Mouse (Mus musculus): ENCODE results near the gene Gm20388. TPM values are rescaled to one million over a fixed set of nuclear protein-coding genes. Genes with fewer than 3 reads are reported as not detected.

Gm20388 gene
- polyA plus RNA-seq, 1 experiment from 2014 or later, result not detected

DNA sequence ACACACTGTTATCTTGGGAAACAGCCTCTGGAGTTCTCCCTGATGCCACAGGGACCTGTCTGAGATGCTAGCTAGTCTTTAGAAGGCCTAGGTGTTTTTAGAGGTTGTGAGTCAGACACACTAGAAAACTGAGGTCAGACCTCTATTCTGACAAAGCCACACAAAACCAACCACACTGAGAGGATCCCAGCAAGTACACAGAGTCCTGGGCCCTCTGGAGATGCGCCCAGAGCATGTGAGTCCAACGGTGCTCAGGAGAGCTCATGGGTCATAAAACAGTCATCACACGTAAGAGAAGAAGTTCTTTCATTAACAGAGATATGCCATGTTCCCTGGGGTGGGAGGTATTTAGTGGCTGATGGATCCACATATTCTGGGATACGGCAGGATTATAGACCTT lies 1009.9 kb downstream of the Gm20388 start:
- no peak for ATAC-seq (ENCODE audit: low read depth)
- no peaks in the 10 kb centered on the region; the same call in 1 of the 2 replicates for H3K27me3 ChIP-seq (ENCODE audit: control insufficient read depth, insufficient read depth, low read depth, low read length)
- H3K4me1 ChIP-seq (replicated peaks; ENCODE audit: control insufficient read depth, insufficient read depth, low read length), result peaks cover 7% of the 10 kb centered on the region; the same call in 1 of the 2 replicates

DNA sequence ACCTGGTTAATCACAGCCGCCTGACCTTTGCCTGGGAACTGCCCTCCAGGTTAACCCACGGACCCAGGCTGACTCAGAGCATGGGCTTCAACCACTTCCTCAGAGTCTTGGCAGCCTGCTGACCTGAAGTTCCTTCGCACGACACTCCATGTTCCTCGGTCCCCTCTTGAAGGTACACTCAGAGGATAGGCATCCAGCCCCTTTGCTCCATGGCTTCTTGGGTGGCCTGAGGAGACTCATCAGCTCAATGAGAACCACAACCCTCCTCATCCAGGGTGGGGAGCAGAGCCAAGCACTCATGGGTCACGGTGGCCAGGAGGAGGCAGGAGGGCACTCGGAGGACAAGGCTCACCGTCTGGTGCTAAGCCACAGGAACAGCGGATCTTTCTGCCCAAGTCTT lies 1015.6 kb downstream of the Gm20388 start:
- H3K4me3 ChIP-seq (ENCODE audit: low read length), result no peak overlapping the region
- no peak overlapping the region for H3K27ac ChIP-seq (ENCODE audit: low read length)
- 75% methylated on average over 9 of the region's 9 CpGs for WGBS
- no peaks in the 10 kb centered on the region for H3K36me3 ChIP-seq (ENCODE audit: control insufficient read depth, insufficient read depth, low read length)
- no peaks in the 10 kb centered on the region; the same call in 1 of the 2 replicates for H3K27me3 ChIP-seq (ENCODE audit: control insufficient read depth, insufficient read depth, low read depth, low read length)
- no peak overlapping the region for H3K4me2 ChIP-seq (ENCODE audit: low read depth, low read length)
- H3K4me1 ChIP-seq (replicated peaks; ENCODE audit: control insufficient read depth, insufficient read depth, low read length), result no peaks in the 10 kb centered on the region
- H3K9ac ChIP-seq (ENCODE audit: low read length), result no peak overlapping the region
- ATAC-seq (ENCODE audit: low read depth), result no peak
- H3K9me3 ChIP-seq (ENCODE audit: control insufficient read depth, low read length), result no peaks in the 10 kb centered on the region

More for the DNA sequence above, 1009.9 kb downstream of the Gm20388 start:
- no peak overlapping the region for H3K9ac ChIP-seq (ENCODE audit: low read length)
- H3K4me3 ChIP-seq (ENCODE audit: low read length), result no peak overlapping the region
- H3K4me2 ChIP-seq (ENCODE audit: low read depth, low read length), result no peak overlapping the region
- H3K9me3 ChIP-seq (ENCODE audit: control insufficient read depth, low read length), result no peaks in the 10 kb centered on the region
- H3K27ac ChIP-seq (ENCODE audit: low read length), result no peak overlapping the region
- H3K36me3 ChIP-seq (ENCODE audit: control insufficient read depth, insufficient read depth, low read length), result no peaks in the 10 kb centered on the region
- WGBS, result 87% methylated on average over 4 of the region's 4 CpGs

DNA sequence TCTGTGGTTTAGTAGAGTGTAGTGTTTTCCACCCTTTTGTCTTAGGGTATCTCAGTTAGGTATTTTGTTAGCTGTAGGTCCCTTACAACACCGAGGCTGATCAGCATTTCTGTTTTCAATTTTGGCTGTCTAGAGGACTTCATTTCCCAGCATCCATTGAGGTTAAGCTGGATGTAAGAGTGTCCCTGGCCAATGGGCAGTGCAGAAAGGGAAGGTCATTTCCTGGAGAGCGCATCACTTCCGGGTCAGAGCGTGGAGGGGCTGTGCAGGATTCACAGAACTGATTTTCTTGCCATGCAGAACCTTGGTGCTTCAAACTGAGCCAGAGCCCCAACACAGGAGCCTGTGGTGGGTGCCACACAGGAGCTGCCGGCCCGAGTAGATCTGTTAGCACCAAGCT lies 1017.4 kb downstream of the Gm20388 start:
- ATAC-seq (ENCODE audit: low read depth), result no peak
- Histone ChIP-seq H3K36me3 (ENCODE audit: control insufficient read depth, insufficient read depth, low read length) (no peaks in the 10 kb centered on the region), H3K4me3 (ENCODE audit: low read length) (no peak overlapping the region), H3K27ac (ENCODE audit: low read length) (no peak overlapping the region), H3K27me3 (ENCODE audit: control insufficient read depth, insufficient read depth, low read depth, low read length) (no peaks in the 10 kb centered on the region), H3K4me1 (replicated peaks; ENCODE audit: control insufficient read depth, insufficient read depth, low read length) (peaks cover 2% of the 10 kb centered on the region; the same call in 1 of the 2 replicates), H3K9me3 (ENCODE audit: control insufficient read depth, low read length) (no peaks in the 10 kb centered on the region), H3K4me2 (ENCODE audit: low read depth, low read length) (no peak overlapping the region), H3K9ac (ENCODE audit: low read length) (no peak overlapping the region)
- WGBS, result 80% methylated on average over 6 of the region's 6 CpGs

DNA sequence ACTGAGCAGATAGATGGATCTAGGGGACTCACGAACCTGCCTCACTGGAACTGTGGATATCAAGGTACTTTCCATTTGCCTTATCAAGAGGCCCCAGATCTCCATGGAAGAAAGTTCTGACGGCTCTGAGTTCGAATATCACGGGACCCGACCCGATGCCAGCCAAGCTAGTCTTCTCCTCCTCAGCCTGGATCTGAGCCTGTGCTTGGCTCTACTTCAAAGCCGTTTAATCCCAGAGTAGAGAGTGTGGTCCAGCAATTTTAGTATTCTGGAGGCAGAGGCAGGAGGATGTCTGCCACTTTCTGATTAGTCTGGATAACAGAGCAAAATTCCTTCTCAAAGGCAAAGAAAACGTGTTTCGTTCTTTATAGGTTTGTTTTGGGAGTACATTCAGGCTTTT lies 1024.0 kb downstream of the Gm20388 start:
- no peak for ATAC-seq (ENCODE audit: low read depth)
- Histone ChIP-seq H3K9me3 (ENCODE audit: control insufficient read depth, low read length) (no peaks in the 10 kb centered on the region), H3K36me3 (ENCODE audit: control insufficient read depth, insufficient read depth, low read length) (no peaks in the 10 kb centered on the region), H3K4me1 (replicated peaks; ENCODE audit: control insufficient read depth, insufficient read depth, low read length) (peaks cover 5% of the 10 kb centered on the region; the same call in 1 of the 2 replicates), H3K27me3 (ENCODE audit: control insufficient read depth, insufficient read depth, low read depth, low read length) (no peaks in the 10 kb centered on the region; the same call in 1 of the 2 replicates), H3K9ac (ENCODE audit: low read length) (no peak overlapping the region), H3K4me2 (ENCODE audit: low read depth, low read length) (no peak overlapping the region), H3K27ac (ENCODE audit: low read length) (no peak overlapping the region), H3K4me3 (ENCODE audit: low read length) (no peak overlapping the region)
- WGBS, result 89% methylated on average over 9 of the region's 9 CpGs

DNA sequence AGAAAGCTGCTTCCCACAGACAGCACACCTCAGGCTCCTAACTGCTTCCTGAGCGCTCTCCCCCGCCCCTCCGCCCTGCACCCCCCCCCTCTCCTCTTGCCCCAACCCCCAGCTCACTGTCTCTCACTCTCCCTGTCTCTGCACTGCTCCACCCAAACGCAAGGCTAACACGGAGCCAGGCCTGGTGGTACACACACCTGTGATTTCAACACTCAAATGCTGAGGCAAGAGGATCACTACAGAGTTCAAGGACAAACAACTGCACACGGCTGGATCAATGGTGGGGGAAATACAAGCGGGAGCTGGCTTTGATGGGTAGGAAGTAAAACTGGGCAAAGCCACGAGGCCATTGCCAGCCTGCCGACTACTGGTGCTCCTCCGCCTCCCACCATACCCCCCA lies 1026.0 kb downstream of the Gm20388 start:
- no peak for ATAC-seq (ENCODE audit: low read depth)
- Histone ChIP-seq H3K4me2 (ENCODE audit: low read depth, low read length) (no peak overlapping the region), H3K4me1 (replicated peaks; ENCODE audit: control insufficient read depth, insufficient read depth, low read length) (peaks cover 8% of the 10 kb centered on the region), H3K4me3 (ENCODE audit: low read length) (no peak overlapping the region), H3K27me3 (ENCODE audit: control insufficient read depth, insufficient read depth, low read depth, low read length) (no peaks in the 10 kb centered on the region; the same call in 1 of the 2 replicates), H3K9ac (ENCODE audit: low read length) (no peak overlapping the region), H3K36me3 (ENCODE audit: control insufficient read depth, insufficient read depth, low read length) (no peaks in the 10 kb centered on the region), H3K9me3 (ENCODE audit: control insufficient read depth, low read length) (no peaks in the 10 kb centered on the region), H3K27ac (ENCODE audit: low read length) (no peak overlapping the region)
- WGBS, result 40% methylated on average over 8 of the region's 10 CpGs

DNA sequence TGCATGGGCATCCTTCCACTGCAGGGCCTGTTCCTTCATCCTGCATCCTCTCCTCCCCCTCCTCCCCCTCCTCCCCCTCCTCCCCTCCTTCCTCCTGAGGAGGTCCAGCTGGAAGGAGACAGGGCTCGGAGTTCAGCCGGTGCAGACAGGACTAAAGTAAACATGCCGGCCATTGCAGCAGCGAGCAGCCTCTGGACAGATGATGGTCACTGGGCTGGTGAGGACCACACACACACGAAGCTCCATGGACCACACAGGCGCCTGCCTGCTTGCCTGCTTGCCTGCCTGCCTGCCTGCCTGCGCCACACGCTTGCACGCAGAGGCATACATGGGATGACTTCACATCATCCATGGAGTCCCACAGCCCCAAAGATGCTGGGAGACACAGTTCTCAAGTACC lies 1026.8 kb downstream of the Gm20388 start:
- H3K27ac ChIP-seq (ENCODE audit: low read length), result no peak overlapping the region

DNA sequence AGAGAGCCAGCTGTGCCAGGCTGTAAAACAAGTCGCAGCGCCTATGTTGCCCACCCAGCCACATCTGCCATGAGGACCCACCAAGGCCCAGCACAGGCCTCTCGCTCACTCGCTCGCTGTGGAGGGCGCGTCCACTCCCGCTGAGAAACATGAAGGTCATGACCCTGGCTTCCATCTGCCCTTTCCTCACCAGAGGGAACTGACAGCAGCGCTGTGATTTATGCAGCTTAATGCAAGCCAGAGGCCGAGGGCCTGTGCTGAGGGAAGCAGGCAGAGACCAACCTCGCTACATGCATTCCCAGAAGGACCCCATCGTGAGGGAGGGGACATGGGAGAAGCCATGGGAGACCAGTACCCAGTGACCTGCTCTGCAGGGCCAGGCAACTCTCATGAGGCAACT lies 1029.6 kb downstream of the Gm20388 start:
- H3K9me3 ChIP-seq (ENCODE audit: control insufficient read depth, low read length), result no peaks in the 10 kb centered on the region
- H3K27me3 ChIP-seq (ENCODE audit: control insufficient read depth, insufficient read depth, low read depth, low read length), result no peaks in the 10 kb centered on the region; the same call in 1 of the 2 replicates
- no peak for ATAC-seq (ENCODE audit: low read depth)
- H3K36me3 ChIP-seq (ENCODE audit: control insufficient read depth, insufficient read depth, low read length), result no peaks in the 10 kb centered on the region
- WGBS, result 42% methylated on average over 12 of the region's 12 CpGs
- H3K27ac ChIP-seq (ENCODE audit: low read length), result no peak overlapping the region
- H3K9ac ChIP-seq (ENCODE audit: low read length), result no peak overlapping the region
- H3K4me3 ChIP-seq (ENCODE audit: low read length), result no peak overlapping the region
- H3K4me2 ChIP-seq (ENCODE audit: low read depth, low read length), result no peak overlapping the region
- peaks cover 6% of the 10 kb centered on the region; the same call in 1 of the 2 replicates for H3K4me1 ChIP-seq (replicated peaks; ENCODE audit: control insufficient read depth, insufficient read depth, low read length)

More for the DNA sequence above, 1026.8 kb downstream of the Gm20388 start:
- H3K9me3 ChIP-seq (ENCODE audit: control insufficient read depth, low read length), result no peaks in the 10 kb centered on the region
- H3K27me3 ChIP-seq (ENCODE audit: control insufficient read depth, insufficient read depth, low read depth, low read length), result no peaks in the 10 kb centered on the region; the same call in 1 of the 2 replicates
- no peak overlapping the region for H3K4me2 ChIP-seq (ENCODE audit: low read depth, low read length)
- ATAC-seq (ENCODE audit: low read depth), result peak; percentile 87
- no peaks in the 10 kb centered on the region for H3K36me3 ChIP-seq (ENCODE audit: control insufficient read depth, insufficient read depth, low read length)
- H3K4me3 ChIP-seq (ENCODE audit: low read length), result no peak overlapping the region
- H3K9ac ChIP-seq (ENCODE audit: low read length), result no peak overlapping the region
- peaks cover 6% of the 10 kb centered on the region; the same call in 1 of the 2 replicates for H3K4me1 ChIP-seq (replicated peaks; ENCODE audit: control insufficient read depth, insufficient read depth, low read length)
- 20% methylated on average over 9 of the region's 9 CpGs for WGBS

DNA sequence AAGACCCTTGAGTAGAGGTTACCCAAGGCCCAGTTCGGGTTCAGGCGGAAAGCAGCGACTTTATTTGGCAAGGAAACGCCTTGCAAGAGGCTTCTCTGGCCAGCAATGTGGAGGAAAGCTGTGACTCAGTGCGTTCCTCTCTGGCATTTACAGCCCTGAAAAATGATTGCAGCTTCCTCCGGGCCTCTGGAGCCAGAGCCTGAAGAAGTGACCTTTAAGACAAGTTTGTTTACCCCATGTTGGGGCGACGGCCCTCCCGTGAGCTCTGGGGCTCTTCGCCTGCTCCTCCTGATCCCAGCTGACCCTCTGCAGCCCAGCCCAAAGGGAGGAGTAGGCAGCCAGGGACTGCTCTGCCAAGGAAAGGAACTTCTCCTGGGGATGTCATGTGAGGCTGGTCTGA lies 1036.6 kb downstream of the Gm20388 start:
- H3K27ac ChIP-seq (ENCODE audit: low read length), result peak overlapping the region; percentile 60

DNA sequence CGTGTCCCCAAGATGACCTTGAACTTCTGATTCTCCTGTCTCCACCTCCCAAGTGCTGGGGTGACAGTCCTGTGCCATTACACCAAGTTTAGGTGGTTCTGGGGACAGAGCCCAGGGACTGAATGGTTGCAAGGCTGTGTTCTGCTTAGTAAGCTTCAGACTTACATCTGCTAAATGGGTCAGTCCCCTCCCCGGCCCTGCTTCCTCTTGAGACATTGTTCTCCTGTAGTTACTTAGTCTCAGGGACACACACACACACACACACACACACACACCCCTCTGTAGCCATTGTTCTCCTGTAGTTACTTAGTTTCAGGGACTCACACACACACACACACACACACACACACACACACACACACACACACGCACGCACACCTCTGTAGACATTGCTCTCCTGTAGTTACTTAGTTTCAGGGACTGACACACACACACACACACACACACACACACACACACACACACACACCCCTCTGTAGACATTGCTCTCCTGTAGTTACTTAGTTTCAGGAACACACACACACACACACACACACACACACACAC lies 1037.5 kb downstream of the Gm20388 start:
- Histone ChIP-seq H3K27me3 (ENCODE audit: control insufficient read depth, insufficient read depth, low read depth, low read length) (no peaks in the 10 kb centered on the region), H3K36me3 (ENCODE audit: control insufficient read depth, insufficient read depth, low read length) (no peaks in the 10 kb centered on the region), H3K4me3 (ENCODE audit: low read length) (no peak overlapping the region), H3K27ac (ENCODE audit: low read length) (peak overlapping the region; percentile 65), H3K9me3 (ENCODE audit: control insufficient read depth, low read length) (no peaks in the 10 kb centered on the region), H3K4me2 (ENCODE audit: low read depth, low read length) (no peak overlapping the region), H3K9ac (ENCODE audit: low read length) (no peak overlapping the region), H3K4me1 (replicated peaks; ENCODE audit: control insufficient read depth, insufficient read depth, low read length) (peaks cover 18% of the 10 kb centered on the region)
- 63% methylated on average over 4 of the region's 4 CpGs for WGBS
- peak; percentile 15; the same call in 1 of the 2 replicates for ATAC-seq (ENCODE audit: low read depth)

More for the DNA sequence above, 1036.6 kb downstream of the Gm20388 start:
- Histone ChIP-seq H3K9me3 (ENCODE audit: control insufficient read depth, low read length) (no peaks in the 10 kb centered on the region), H3K36me3 (ENCODE audit: control insufficient read depth, insufficient read depth, low read length) (no peaks in the 10 kb centered on the region), H3K9ac (ENCODE audit: low read length) (no peak overlapping the region), H3K4me2 (ENCODE audit: low read depth, low read length) (no peak overlapping the region), H3K27me3 (ENCODE audit: control insufficient read depth, insufficient read depth, low read depth, low read length) (no peaks in the 10 kb centered on the region), H3K4me3 (ENCODE audit: low read length) (no peak overlapping the region), H3K4me1 (replicated peaks; ENCODE audit: control insufficient read depth, insufficient read depth, low read length) (peaks cover 18% of the 10 kb centered on the region)
- WGBS, result 16% methylated on average over 10 of the region's 10 CpGs
- peak; percentile 56 for ATAC-seq (ENCODE audit: low read depth)
